Mouse (Mus musculus): ENCODE data around the gene Rasal1. TPM values are rescaled to one million over a fixed set of nuclear protein-coding genes. Genes with fewer than 3 reads are reported as not detected.

The Rasal1 gene
- polyA plus RNA-seq, 1 experiment from 2014 or later, result 0.15 TPM

Other genes with a start within 250 kb of the Rasal1 start
- not detected in 2 replicates for gene Lhx5, start 217.1 kb upstream of the Rasal1 start, polyA plus RNA-seq (2015; fragmentation: Nextera tagmentation; extraction: Ambion mirVana)
- gene Sdsl, start 176.0 kb upstream of the Rasal1 start, polyA plus RNA-seq (2015; fragmentation: Nextera tagmentation; extraction: Ambion mirVana), result 6.5 and 8.2 TPM in 2 replicates
- 3.2 and 4.3 TPM in 2 replicates for gene Sds, start 172.3 kb upstream of the Rasal1 start, polyA plus RNA-seq (2015; fragmentation: Nextera tagmentation; extraction: Ambion mirVana)
- gene Plbd2, start 145.2 kb upstream of the Rasal1 start, polyA plus RNA-seq (2015; fragmentation: Nextera tagmentation; extraction: Ambion mirVana), result 16.7 and 19.0 TPM in 2 replicates
- gene Slc8b1, start 137.6 kb upstream of the Rasal1 start, polyA plus RNA-seq (2015; fragmentation: Nextera tagmentation; extraction: Ambion mirVana), result 9.2 TPM in 2 replicates
- gene Tpcn1, start 60.1 kb upstream of the Rasal1 start, polyA plus RNA-seq (2015; fragmentation: Nextera tagmentation; extraction: Ambion mirVana), result 21.5 and 24.2 TPM in 2 replicates
- gene Iqcd, start 59.8 kb upstream of the Rasal1 start, polyA plus RNA-seq (2015; fragmentation: Nextera tagmentation; extraction: Ambion mirVana), result 1.2 TPM in 2 replicates
- gene Rita1, start 36.2 kb upstream of the Rasal1 start, polyA plus RNA-seq (2015; fragmentation: Nextera tagmentation; extraction: Ambion mirVana), result 3.6 and 3.7 TPM in 2 replicates
- 14.7 and 16.1 TPM in 2 replicates for gene Ddx54, start 36.1 kb upstream of the Rasal1 start, polyA plus RNA-seq (2015; fragmentation: Nextera tagmentation; extraction: Ambion mirVana)
- not detected in 2 replicates for gene Cfap73, start 14.6 kb upstream of the Rasal1 start, polyA plus RNA-seq (2015; fragmentation: Nextera tagmentation; extraction: Ambion mirVana)
- gene Dtx1, start 63.1 kb downstream of the Rasal1 start, polyA plus RNA-seq (2015; fragmentation: Nextera tagmentation; extraction: Ambion mirVana), result 0.07 TPM in 1 of 2 replicates, not detected in the other
- 0.56 and 0.66 TPM in 2 replicates for gene Oas2, start 101.0 kb downstream of the Rasal1 start, polyA plus RNA-seq (2015; fragmentation: Nextera tagmentation; extraction: Ambion mirVana)
- 0.30 and 0.68 TPM in 2 replicates for gene Oas3, start 128.8 kb downstream of the Rasal1 start, polyA plus RNA-seq (2015; fragmentation: Nextera tagmentation; extraction: Ambion mirVana)
- gene Oas1e, start 146.7 kb downstream of the Rasal1 start, polyA plus RNA-seq (2015; fragmentation: Nextera tagmentation; extraction: Ambion mirVana), result 0.12 and 0.15 TPM in 2 replicates
- 0.12 and 0.20 TPM in 2 replicates for gene Oas1c, start 163.7 kb downstream of the Rasal1 start, polyA plus RNA-seq (2015; fragmentation: Nextera tagmentation; extraction: Ambion mirVana)
- not detected in 2 replicates for gene Oas1f, start 198.6 kb downstream of the Rasal1 start, polyA plus RNA-seq (2015; fragmentation: Nextera tagmentation; extraction: Ambion mirVana)
- gene Oas1h, start 212.6 kb downstream of the Rasal1 start, polyA plus RNA-seq (2015; fragmentation: Nextera tagmentation; extraction: Ambion mirVana), result not detected in 2 replicates
- gene Oas1g, start 238.8 kb downstream of the Rasal1 start, polyA plus RNA-seq (2015; fragmentation: Nextera tagmentation; extraction: Ambion mirVana), result 0.71 and 0.76 TPM in 2 replicates